Mouse (Mus musculus): ENCODE data around the gene Calml4.
"Not testable (repeated sequence)": the region's sequence is repeated elsewhere in the genome, so short reads cannot be mapped to it uniquely, and the experiment has no call there.

Calml4 gene

DNA sequence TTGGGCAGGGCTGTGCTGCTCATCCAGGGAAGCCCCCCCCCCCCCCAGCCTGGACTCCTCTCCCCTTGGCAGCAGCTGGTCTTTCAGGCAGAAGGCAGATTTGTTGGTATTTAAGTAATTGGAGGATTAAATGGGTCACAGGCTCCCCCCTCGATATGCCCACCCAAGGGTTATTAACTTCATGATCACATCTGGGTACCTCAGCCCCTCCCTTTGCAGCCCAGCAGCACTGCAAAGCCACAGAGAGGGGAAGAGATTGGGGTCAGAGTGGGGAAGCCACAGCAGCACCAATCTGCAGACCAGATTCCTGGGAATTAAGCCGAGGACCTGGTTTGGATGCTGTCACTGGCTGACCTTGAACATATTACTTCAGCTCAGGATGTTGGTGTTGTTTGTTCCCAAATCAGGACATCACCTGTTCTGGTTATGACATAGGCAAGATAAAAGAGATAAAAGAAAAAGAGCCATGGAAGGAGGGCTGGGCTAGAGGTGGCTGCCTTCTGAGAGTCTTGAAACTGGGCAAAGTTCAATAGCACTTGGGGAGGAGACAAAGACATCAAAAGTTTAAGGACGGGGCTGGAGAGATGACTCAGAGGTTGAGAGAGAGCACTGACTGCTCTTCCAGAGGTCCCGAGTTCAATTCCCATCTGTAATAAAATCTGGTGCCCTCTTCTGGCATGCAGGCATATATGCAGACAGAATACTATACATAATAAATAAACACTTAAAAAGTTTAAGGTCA is 22.0 kb upstream of the Calml4 start:
- DNase-seq (ENCODE audit: low read depth in 1 of 2, low spot score in 2 of 2): no peak

DNA sequence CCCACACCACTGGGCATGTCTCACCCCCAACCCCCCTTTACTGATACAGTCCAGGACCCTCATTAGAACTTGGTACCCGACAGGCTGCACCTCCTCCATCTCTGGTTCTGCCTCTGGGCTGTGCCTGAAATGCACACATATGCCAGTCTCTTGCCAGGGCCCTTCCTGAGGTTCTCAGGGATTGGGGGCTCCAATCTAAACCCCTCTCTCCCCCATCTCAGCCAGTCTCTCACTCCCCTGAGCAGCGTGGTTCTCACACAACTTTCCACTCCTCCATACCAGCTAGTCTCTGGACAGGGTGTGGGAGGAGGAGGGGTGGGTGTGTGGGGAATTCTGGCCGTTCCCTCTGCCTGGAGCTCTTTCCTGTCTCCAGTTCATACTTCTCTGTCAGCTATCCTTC is 20.3 kb upstream of the Calml4 start:
- DNase-seq (ENCODE audit: low read depth in 1 of 2, low spot score in 2 of 2): no peak

DNA sequence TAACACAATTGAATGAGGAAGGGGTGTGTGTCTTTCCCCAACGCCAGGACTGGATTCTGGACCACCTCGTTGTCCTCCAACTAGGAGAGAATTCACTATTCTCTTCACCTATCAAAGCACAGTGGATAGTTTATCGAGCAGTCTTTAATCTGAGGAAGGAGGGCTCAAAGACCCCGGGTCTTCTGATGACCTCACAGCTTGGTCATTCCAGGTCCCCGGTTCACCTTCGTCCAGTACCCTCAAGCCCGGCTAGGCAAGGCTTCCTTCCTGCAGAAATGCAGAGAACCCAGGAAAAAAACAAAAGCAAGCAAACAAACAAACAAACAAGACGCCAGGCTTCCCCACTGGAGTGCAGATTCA is 19.8 kb upstream of the Calml4 start:
- no peak for DNase-seq (ENCODE audit: low read depth in 1 of 2, low spot score in 2 of 2)

DNA sequence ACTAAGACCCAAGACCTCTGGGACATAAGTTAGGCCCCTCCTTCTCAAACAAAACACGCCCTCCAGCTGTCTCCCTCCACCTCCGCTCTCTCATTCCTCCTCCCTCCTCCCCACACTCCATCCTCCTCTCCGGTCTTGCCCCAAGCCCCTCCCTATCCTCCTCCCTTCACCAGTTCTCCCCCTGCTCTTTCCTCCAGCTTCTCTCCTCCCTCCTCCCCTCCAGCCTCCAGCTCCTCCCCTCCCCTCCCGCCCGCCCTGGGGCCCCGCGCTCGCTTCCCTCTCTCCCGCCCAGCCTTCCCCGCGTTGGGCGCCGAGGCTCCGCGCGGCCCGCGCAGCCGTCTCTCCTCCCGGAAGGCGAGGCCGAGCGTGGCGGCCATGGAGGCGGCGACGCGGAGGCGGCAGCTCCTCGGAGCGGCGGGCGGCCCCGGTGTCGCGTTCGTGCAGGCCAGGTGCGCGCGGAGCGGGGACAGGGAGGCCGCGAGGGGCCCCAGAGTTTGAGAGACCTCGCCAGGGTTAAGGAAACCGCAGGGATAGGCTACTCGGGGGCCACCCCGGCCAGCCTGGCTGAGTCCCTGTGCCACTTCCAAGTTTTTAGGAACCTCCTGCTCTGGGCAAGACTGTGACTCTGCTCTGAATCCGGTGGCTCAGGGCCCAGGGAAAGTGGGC is 19.2 kb upstream of the Calml4 start, which contains the start of gene Cln6:
TSS of gene Cln6 (plus strand) at position 280 of the 666 bp plus-strand sequence.
- DNase-seq (ENCODE audit: low read depth in 1 of 2, low spot score in 2 of 2): peak in 1 of 2 experiments; percentile 30

DNA sequence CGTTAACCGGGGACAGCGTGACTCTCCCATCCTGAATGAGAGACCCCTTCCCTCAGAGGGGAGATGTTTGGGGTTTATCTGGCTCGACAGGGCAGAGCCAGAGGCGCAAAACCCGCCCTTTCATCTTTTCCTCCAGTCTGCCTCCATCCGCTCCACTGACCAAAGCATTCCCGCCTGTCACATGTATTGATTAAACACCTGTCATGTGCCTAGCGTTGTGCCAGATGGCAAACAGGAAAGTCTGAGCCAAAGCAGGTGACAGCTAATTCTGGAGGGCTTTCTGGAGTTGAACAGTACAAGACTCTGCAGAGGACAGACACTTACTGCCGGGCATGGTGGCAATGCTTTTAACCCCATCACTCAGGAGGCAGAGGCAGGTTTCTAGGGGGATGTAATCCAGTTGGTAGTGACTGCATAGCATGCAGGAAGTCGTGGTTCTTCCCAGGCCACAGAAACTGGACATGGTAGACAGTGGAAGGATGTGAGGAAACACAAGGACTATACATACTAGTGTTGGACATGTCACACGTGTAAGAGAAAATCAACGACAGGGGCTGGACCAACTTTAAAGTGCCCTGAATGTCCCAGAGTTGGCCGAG is 18.6 kb upstream of the Calml4 start:
- DNase-seq (ENCODE audit: low read depth in 1 of 2, low spot score in 2 of 2): no peak

DNA sequence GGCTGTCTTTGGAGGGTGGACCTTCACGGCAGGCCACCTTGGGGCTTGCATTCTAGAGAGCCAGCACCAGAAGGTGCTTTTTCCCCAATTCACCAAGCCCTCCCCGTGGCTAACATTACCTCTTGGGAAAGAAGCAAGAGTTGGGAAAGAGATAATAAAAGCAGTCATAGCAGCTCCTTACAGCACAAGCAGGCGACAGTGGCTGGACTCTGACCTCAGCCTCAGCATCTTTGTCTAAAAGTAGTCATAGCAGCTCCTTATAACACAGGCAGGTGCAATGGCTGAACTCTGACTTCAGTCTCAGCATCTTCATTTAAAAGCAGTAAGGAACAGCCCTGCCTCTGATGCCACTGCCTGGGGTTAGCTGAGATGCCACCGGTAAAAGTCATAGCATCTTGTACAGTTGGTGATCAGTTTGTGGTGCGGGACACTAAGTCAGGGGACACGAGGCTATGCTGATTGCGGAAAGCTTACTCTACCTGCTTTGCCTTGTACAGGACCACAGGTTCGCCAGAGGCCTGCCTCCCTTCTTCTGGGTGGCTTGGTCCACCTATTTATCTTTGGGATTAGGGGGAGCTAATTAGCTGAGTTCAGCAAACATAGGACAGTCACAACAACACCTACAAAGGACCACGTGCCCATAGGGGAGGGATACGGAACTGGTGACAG is 14.4 kb upstream of the Calml4 start:
- no peak for DNase-seq (ENCODE audit: low read depth in 1 of 2, low spot score in 2 of 2)

DNA sequence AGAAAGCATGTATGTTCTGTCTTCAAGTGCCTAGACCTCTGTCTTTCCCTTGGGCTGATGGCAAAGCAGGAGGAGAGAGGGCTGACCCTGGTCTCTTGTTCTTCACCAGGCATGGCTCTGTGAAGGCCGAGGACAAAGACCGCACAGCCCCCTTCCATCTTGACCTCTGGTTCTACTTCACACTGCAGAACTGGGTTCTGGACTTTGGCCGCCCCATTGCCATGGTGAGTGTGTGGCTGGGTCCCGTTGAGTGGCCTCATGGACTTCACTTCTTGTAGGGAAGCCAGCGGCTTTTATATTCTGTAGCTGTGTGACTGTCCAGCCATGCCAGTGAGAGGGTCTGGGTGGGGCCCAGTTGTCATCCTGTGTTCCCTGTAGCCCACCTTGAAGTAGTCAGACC is 13.4 kb upstream of the Calml4 start:
- no peak for DNase-seq (ENCODE audit: low read depth in 1 of 2, low spot score in 2 of 2)

DNA sequence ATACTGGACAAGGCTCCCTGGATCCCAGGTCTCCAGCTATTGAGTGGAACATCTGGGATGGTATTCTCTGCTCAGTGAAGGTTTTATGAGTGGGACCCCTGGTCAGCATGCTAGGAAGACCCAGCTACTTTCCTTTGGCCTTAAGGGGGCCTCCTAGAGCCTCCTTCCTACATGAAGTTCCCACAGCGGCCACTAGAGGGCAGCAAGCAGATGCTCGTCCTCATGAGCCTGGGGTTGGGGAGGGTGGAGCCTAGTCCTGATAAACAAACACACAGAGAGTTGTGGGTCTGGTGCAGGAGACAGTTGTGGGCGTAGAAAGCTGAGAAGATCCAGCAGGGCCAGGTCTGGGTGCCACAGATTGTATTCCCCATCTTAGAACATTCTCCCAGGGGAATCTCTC is 10.2 kb upstream of the Calml4 start:
- DNase-seq (ENCODE audit: low read depth in 1 of 2, low spot score in 2 of 2): peak; percentile 42 to 74

DNA sequence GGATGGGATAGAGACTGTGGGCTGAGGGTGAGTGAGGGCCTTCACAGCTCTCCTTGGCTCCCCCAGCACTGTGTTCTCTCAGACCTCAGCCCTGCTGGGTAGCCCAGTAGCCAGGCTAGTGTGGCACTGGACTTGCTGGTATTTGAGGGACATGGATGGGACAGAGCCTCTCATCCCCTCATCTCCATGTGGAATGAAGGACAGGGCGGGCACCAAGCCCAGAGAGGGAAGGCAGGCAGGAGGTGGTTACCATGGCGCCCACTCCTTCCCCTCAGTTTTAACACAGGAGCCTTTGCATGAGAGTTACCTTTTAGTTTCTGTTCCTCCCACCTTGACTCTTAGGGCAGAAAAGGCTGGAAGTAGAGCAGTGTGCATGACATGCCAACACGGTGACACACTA is 9.2 kb upstream of the Calml4 start:
- DNase-seq (ENCODE audit: low read depth in 1 of 2, low spot score in 2 of 2): no peak

DNA sequence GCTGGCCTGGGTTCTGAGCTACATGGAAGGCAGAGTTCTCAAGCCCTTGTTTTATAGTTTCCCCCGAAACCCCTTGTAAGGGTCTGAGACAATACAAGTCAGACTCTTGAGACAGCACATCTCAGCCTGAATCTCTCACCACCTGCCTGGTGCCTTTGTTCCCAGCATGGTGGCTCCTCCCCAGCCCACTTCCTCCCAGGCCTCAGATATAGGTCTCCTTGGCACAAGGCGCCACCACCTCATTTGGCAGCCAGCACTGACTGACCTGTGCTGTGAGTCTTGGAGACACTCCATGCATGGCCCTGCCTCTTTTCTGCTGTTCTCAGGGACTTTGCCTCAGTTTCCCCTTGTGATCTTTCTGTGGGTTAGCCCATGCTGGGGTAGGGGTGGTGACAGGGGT is 6.3 kb upstream of the Calml4 start:
- DNase-seq (ENCODE audit: low read depth in 1 of 2, low spot score in 2 of 2): no peak

DNA sequence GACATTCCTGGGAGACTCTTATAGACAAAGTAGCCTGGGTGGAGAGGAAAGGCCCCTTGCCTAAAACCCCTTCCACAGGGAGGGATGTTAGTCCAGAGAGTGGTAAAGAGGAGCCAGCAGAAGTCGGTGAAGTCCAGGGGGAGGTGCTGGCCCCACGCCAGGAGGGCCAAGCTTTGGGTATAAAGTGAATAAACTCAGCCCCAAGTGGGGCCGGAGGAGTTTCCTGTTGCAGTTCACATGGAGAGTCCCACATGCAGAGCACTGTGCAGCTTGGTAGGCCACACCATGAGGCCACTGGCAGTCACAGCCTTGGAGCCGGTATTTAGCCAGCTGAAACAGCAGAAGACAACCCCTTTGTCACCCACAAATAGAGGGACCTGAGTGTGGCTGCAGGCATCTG is 3.4 kb upstream of the Calml4 start:
- DNase-seq (ENCODE audit: low read depth in 1 of 2, low spot score in 2 of 2): no peak

DNA sequence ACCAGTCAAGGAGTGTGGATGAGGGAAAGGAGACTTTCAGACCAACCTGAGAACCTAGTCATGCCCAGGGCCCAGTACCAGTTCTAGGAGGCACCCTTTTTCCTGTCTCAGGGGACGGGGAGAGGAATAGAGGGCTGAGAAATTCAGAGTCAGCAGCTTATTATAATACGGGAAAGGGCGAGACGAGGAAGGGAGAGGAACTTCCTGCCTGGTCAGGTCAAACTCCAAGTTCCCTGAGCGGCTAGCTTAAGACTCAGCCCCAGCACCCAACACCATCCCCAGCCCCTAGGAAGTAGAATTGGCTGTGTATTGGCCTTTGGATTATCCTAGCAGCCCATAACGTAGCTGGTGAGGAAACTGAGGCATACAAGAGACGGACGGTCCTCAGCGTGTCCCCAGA is 664 bp upstream of the Calml4 start:
- no peak for DNase-seq (ENCODE audit: low read depth in 1 of 2, low spot score in 2 of 2)

DNA sequence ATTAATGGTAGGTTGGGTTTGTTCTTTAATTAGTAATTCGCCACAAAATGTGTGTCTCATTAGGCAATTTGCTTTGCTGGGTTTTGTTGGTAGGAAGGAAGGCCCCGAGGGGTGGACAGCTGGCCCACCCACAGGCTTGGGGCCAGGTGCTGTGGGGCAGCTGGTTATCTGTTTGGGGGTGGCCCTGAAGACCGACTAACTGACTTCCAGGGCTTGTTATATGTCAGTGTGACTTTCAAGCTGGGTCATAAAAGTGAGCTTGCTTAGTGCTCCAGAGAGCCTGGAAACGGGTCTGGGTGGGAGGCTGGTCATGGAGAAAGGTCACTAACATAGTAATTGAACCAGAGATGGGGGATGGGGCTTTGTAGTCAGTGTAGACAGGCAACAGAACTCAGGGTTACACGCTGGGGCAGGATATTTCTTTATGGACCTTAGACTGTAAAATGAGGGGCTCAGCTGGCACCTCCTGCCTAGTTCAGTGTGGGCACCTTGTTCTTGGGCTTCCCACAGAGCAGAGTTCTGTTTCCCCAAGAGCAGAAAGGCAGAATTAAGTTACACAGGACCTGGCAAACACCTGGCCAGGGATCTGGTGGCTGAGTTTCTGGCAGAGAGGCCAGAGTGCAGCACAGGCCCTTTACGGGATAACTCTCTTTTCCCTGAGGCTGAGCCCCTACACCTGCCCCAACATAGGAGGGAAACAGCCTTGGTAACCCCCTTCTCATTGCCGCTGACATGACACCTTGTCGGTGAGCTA is 563 bp downstream of the Calml4 start:
- DNase-seq (ENCODE audit: low read depth in 1 of 2, low spot score in 2 of 2): no peak

DNA sequence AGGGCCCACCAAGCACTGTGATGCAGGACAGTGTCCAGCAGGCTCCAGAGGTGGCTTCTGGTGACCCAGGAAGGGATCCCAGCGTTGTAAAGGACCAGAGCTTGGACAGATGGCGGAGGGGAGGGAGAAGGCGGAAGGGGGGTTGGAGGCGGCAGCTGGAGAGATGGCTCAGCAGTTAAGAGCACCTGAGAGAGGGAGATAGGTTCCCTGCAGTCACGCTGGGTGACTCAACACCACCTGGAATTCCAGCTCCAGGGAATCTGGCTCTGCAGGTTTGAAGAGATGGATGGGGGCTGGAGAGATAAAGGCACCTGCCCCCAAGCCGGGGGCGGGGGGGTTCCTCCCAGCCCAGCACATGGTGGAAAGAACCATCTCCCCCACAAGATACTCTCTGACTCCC is 2.2 kb downstream of the Calml4 start:
- not testable (repeated sequence) for DNase-seq (ENCODE audit: low read depth in 1 of 2, low spot score in 2 of 2)

DNA sequence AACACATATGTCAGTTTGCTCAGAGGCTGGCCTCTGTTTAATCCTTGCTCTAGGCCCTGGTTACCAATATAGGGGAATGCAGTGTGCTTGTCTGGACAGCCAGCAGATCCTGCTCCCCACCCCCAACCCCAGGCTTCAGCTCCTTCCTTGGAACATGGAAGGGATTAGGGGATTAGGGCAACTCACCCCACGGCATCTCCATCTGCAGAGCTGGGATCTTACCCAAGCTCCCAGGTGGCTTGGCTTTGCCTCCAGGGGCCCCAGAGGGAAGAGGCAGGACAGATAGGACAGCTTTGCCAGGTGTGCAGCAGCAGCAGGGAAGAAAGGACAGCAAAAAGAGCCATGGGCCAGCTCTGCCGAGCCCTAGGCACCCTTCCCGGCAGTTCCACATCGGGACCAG is 3.0 kb downstream of the Calml4 start:
- no peak for DNase-seq (ENCODE audit: low read depth in 1 of 2, low spot score in 2 of 2)

DNA sequence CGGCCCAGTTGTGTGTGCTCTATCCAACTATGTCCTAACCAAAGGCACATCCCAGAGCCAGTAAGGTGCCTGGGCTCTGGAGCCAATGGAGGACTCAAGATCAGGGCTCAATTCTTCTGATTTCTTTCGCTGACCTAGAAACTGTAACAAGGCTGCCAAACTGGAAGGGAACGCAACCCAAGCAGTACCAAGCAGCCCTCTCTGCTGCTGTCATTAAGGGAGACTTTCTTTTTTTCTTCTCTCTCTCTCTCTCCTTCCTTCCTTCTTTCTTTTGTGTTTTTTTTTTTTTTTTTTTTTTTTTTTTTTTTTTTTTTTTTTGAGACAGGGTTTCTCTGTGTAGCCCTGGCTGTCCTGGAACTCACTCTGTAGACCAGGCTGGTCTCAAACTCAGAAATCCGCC is 11.4 kb downstream of the Calml4 start:
- not testable (repeated sequence) for DNase-seq (ENCODE audit: low read depth in 1 of 2, low spot score in 2 of 2)

DNA sequence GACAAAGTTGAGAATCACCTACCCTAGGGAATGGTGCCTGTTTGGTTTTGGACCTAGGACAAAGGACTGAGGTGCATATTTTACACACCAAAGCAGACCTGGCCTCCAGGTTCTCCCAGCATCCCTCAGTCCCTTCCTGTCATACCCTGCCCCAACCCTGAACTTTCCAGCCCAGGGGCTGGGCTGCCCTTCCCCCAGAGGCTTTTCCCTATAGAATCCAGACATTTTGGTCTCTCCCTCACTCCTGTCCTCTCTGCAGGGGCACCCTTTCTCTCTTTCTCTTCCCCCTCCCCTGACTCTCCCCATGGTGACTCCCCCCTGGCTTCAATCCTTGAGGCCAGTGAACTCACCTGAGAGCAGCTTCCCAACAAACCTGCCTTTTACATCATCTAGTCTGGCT is 12.8 kb downstream of the Calml4 start:
- no peak for DNase-seq (ENCODE audit: low read depth in 1 of 2, low spot score in 2 of 2)

DNA sequence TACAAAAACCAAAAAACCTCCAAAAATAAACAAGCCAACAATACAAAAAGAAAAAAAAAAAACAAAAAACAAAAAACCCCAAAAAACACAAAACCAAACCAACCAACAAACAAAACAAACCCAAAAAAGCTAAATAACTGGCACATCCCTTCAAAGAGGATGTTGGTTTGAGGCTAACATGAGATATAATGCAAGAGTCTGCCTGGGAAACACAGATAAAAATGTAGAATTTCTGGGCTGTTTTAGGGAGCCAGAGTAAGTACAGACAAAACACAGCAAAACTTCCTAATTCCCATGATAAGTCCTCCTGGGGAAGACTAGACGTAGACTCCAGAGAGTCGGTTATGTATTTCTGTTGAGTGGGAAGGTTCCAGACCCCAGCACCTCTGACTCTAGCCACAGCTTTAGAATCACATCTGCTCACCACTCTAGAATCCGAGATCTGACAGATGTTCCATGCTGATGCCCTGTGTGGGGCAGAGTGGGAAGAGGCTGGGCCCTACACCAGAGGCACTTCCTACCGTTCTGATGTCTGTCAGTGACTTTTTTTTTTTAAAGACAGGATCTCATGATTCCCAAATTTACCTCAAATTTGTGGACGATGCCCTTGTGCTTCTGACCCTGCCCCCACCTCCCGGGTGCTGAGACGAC is 19.2 kb downstream of the Calml4 start:
- DNase-seq (ENCODE audit: low read depth in 1 of 2, low spot score in 2 of 2): no peak

DNA sequence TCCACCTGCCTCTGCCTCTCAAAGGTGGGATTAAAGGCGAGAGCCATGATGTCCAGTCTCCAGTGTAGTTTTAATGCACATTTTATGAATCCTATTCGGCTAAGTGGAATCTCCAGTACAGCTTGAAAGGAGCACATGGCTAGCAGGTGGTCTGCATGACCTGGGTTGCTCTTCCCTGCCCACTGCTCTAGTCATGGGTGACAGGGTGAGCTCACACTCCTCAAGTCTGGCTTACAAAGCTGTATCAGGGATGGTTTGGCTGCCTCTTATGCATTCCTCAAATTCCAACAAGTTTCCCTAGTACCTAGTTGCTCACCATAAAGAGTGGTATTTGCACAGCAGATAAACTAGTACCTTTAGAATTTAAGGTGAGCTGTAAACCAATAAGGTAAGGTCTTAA is 19.9 kb downstream of the Calml4 start:
- DNase-seq (ENCODE audit: low read depth in 1 of 2, low spot score in 2 of 2): no peak

DNA sequence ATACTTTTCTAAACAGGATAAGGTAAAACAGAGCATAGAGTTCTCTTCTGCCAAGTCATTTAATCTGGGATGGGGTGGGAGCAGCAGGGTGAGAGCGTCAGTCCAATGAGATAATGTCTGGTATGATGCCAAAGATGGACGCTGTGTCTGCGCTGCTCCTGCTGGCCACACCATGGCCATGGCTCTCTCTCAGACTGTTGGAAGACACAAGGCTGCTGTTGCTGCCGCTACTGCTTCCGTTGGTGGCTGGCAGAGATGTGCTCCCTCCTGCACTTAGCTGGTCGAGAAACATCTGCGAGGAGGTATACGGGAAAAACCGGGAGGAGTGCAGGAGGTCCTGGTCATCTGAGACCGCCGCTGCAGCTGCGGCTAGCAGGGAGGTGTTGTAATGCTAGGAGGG is 24.0 kb downstream of the Calml4 start:
- DNase-seq (ENCODE audit: low read depth in 1 of 2, low spot score in 2 of 2): no peak

DNA sequence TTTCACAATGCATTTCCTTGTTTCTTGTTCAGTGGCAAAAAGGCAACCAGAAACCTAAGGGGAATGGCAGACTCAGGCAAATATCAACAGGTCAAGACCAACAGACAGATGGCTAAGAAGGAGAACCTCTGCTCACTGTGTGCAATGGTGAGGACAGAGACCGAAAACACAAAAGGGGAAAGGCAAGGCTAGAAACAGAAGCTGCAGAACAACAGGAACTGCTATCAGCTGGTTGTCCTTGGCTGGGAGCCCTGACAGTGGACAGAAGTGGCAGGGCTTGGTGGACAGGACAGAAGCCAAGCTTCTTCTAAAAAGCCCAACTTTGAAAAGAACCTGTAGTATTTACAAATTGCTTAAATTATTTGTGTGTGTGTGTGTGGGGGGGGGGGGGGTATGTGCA is 36.6 kb downstream of the Calml4 start:
- DNase-seq (ENCODE audit: low read depth in 1 of 2, low spot score in 2 of 2): no peak

All from monocyte, adult 2 months (primary cell).